Mouse (Mus musculus) stomach, postnatal 0 days (tissue): ENCODE data around the gene 9130023H24Rik. TPM values are rescaled to one million over a fixed set of nuclear protein-coding genes. Genes with fewer than 3 reads are reported as not detected.

Experiments
- ATAC-seq: fragments of 200-750 bp; cut with Nextera tagmentation; 2 replicates; pipeline ENCODE4 v1.8.0; 2017; ENCODE audit not compliant: low FRiP score, low TSS enrichment
- DNase-seq: peaks from one replicate; pipeline ENCODE4 v3.0.0-alpha.2; 2016; ENCODE audit warnings: low spot score
- H3K27ac ChIP-seq: fragments of 300-500 bp; sonication (generic); replicated peaks from 2 replicates; pipeline ENCODE4 v1.5.1; 2014; ENCODE audit warnings: mild to moderate bottlenecking, control low read depth
- H3K27me3 ChIP-seq: fragments of 300-500 bp; sonication (generic); 2 replicates; pipeline ENCODE4 v1.6.1; 2014; ENCODE audit warnings: low read length; ENCODE audit not compliant: control insufficient read depth, insufficient read depth
- H3K36me3 ChIP-seq: fragments of 300-500 bp; sonication (generic); 2 replicates; pipeline ENCODE4 v1.6.1; 2014; ENCODE audit warnings: low read length, mixed read lengths; ENCODE audit not compliant: control insufficient read depth, insufficient read depth
- H3K4me1 ChIP-seq: fragments of 300-500 bp; sonication (generic); replicated peaks from 2 replicates; pipeline ENCODE4 v1.6.1; 2014; ENCODE audit warnings: antibody characterized with exemption; ENCODE audit not compliant: control insufficient read depth, insufficient read depth
- H3K4me2 ChIP-seq: fragments of 300-500 bp; sonication (generic); replicated peaks from 2 replicates; pipeline ENCODE4 v1.6.1; 2014; ENCODE audit warnings: low read depth, mild to moderate bottlenecking, control low read depth, moderate library complexity
- H3K4me3 ChIP-seq: fragments of 300-500 bp; sonication (generic); 2 replicates; pipeline ENCODE4 v1.5.1; 2014; ENCODE audit warnings: low read depth, low read length, control low read depth
- H3K9ac ChIP-seq: fragments of 300-500 bp; sonication (generic); 2 replicates; pipeline ENCODE4 v1.6.1; 2014; ENCODE audit warnings: mild to moderate bottlenecking, low read length, control low read depth, mixed read lengths
- H3K9me3 ChIP-seq: fragments of 300-500 bp; sonication (generic); 2 replicates; pipeline ENCODE4 v1.6.1; 2016; ENCODE audit warnings: low read length; ENCODE audit not compliant: control insufficient read depth
- CTCF ChIP-seq: IDR thresholded peaks from 2 replicates; pipeline ENCODE4 v1.5.1; 2016; ENCODE audit warnings: antibody characterized with exemption, low read depth, mild to moderate bottlenecking, moderate library complexity
- EP300 ChIP-seq: optimal IDR thresholded peaks from 2 replicates; pipeline ENCODE3; 2016; ENCODE audit warnings: antibody characterized with exemption
- WGBS: fragments of 180-500 bp; shearing (Covaris S2); extraction: QIAGEN DNeasy Blood & Tissue Kit; methylation state at CpG from one replicate; pipeline ENCODE4 v1.1.7; 2014; 5-methylcytosine and 5-hydroxymethylcytosine counted together
- polyA plus RNA-seq: library from polyadenylated mRNA; unstranded; fragments of >200 nt; fragmentation: Nextera tagmentation; extraction: Ambion mirVana; gene quantifications from 2 replicates; pipeline ENCODE4 v1.2.1, GENCODE M21; 2015

9130023H24Rik gene
- polyA plus RNA-seq, 1 experiment from 2014 or later: 4.6 TPM

GRCm38 (mm10) chr7:128249998-128250397, 12.2 kb upstream of the 9130023H24Rik start:
- 60% methylated on average over 5 of the region's 5 CpGs for WGBS
- H3K4me1 ChIP-seq: peaks cover 6% of the 10 kb centered on the region; the same call in 1 of the 2 replicates
- ATAC-seq: no peak
- no peaks in the 10 kb centered on the region for H3K27me3 ChIP-seq
- no peak for DNase-seq
- TF ChIP-seq EP300: no peak
- no peak for TF ChIP-seq CTCF
- peak overlapping the region; percentile 37 for H3K4me2 ChIP-seq
- H3K36me3 ChIP-seq: peaks cover 14% of the 10 kb centered on the region
- H3K4me3 ChIP-seq: no peak overlapping the region; the same call in 1 of the 2 replicates
- H3K27ac ChIP-seq: no peak overlapping the region
- no peak overlapping the region for H3K9ac ChIP-seq
- H3K9me3 ChIP-seq: no peaks in the 10 kb centered on the region

- H3K9me3 ChIP-seq: no peaks in the 10 kb centered on the region
- H3K36me3 ChIP-seq: peaks cover 15% of the 10 kb centered on the region
- TF ChIP-seq CTCF (no peak), EP300 (no peak)
- no peaks in the 10 kb centered on the region for H3K27me3 ChIP-seq
- ATAC-seq (no peak), DNase-seq (no peak)
- 63% methylated on average over 10 of the region's 10 CpGs for WGBS
- H3K4me2 ChIP-seq: peak overlapping the region; percentile 73
- H3K27ac ChIP-seq: no peak overlapping the region; the same call in 1 of the 2 replicates
- peak overlapping the region; percentile 64 for H3K4me3 ChIP-seq
- H3K9ac ChIP-seq: peak overlapping the region; percentile 85
- H3K4me1 ChIP-seq: peaks cover 6% of the 10 kb centered on the region; the same call in 1 of the 2 replicates
Observed at GRCm38 (mm10) chr7:128248081-128249042, 10.5 kb upstream of the 9130023H24Rik start.

GRCm38 (mm10) chr7:128247443-128247842, 9.6 kb upstream of the 9130023H24Rik start:
- peak overlapping the region; percentile 93 for H3K27ac ChIP-seq
- ATAC-seq (peak; percentile 69), DNase-seq (peak; percentile 86)
- H3K4me2 ChIP-seq: peak overlapping the region; percentile 73
- H3K9me3 ChIP-seq: no peaks in the 10 kb centered on the region
- H3K36me3 ChIP-seq: peaks cover 14% of the 10 kb centered on the region; the same call in 1 of the 2 replicates
- H3K9ac ChIP-seq: peak overlapping the region; percentile 85
- H3K4me3 ChIP-seq: peak overlapping the region; percentile 64
- H3K27me3 ChIP-seq: no peaks in the 10 kb centered on the region
- WGBS: under 1% methylated on average over 13 of the region's 13 CpGs
- TF ChIP-seq EP300 (no peak), CTCF (peak; percentile 85)
- peaks cover 6% of the 10 kb centered on the region; the same call in 1 of the 2 replicates for H3K4me1 ChIP-seq

GRCm38 (mm10) chr7:128246496-128247391, 8.9 kb upstream of the 9130023H24Rik start, which contains the start of gene Tgfb1i1:
TSS of gene Tgfb1i1 (plus strand) at chr7:128246812.
- DNase-seq (peak; percentile 75), ATAC-seq (peak; percentile 85)
- H3K4me3 ChIP-seq: peak within 1 kb of the TSS; percentile 64
- H3K27me3 ChIP-seq: no peaks in the 10 kb centered on the region
- no peaks in the 10 kb centered on the region for H3K9me3 ChIP-seq
- peak within 1 kb of the TSS; percentile 85 for H3K9ac ChIP-seq
- peaks cover 6% of the 10 kb centered on the region; the same call in 1 of the 2 replicates for H3K4me1 ChIP-seq
- peak within 1 kb of the TSS; percentile 93 for H3K27ac ChIP-seq
- 2% methylated on average over 24 of the region's 30 CpGs for WGBS
- TF ChIP-seq EP300 (no peak), CTCF (no peak)
- peaks cover 19% of the 10 kb centered on the region; the same call in 1 of the 2 replicates for H3K36me3 ChIP-seq
- peak within 1 kb of the TSS; percentile 73 for H3K4me2 ChIP-seq

GRCm38 (mm10) chr7:128245547-128245946, 7.7 kb upstream of the 9130023H24Rik start:
- H3K9me3 ChIP-seq: no peaks in the 10 kb centered on the region
- ATAC-seq: no peak
- DNase-seq: no peak
- no peak for TF ChIP-seq CTCF
- no peak for TF ChIP-seq EP300
- H3K4me2 ChIP-seq: no peak overlapping the region; the same call in 1 of the 2 replicates
- H3K27me3 ChIP-seq: no peaks in the 10 kb centered on the region
- 87% methylated on average over 4 of the region's 4 CpGs for WGBS
- H3K9ac ChIP-seq: no peak overlapping the region; the same call in 1 of the 2 replicates
- H3K4me3 ChIP-seq: no peak overlapping the region
- H3K36me3 ChIP-seq: peaks cover 24% of the 10 kb centered on the region
- H3K4me1 ChIP-seq: peaks cover 6% of the 10 kb centered on the region; the same call in 1 of the 2 replicates
- H3K27ac ChIP-seq: peak overlapping the region; percentile 93
